Mouse (Mus musculus) heart, postnatal 10 days (tissue): Measurements from ENCODE around the gene Foxp2. TPM values are rescaled to one million over a fixed set of nuclear protein-coding genes. Genes with fewer than 3 reads are reported as not detected.

Experiments used
- DNase-seq, 2 experiments: peaks; one replicate each; pipeline ENCODE4 v3.0.0; 2021
- intact Hi-C: fragments of 180-260 bp; cut with DNase I; formaldehyde crosslinking; loops from one replicate; pipeline ENCODE4 v1.15.1; 2025
- total RNA-seq, 2 experiments: library from RNA; stranded (reverse); gene quantifications; 2 replicates each; pipeline ENCODE4 v1.2.3; 2021

The Foxp2 gene
- total RNA-seq, 2 experiments from 2014 or later = 3.3 TPM

DNA sequence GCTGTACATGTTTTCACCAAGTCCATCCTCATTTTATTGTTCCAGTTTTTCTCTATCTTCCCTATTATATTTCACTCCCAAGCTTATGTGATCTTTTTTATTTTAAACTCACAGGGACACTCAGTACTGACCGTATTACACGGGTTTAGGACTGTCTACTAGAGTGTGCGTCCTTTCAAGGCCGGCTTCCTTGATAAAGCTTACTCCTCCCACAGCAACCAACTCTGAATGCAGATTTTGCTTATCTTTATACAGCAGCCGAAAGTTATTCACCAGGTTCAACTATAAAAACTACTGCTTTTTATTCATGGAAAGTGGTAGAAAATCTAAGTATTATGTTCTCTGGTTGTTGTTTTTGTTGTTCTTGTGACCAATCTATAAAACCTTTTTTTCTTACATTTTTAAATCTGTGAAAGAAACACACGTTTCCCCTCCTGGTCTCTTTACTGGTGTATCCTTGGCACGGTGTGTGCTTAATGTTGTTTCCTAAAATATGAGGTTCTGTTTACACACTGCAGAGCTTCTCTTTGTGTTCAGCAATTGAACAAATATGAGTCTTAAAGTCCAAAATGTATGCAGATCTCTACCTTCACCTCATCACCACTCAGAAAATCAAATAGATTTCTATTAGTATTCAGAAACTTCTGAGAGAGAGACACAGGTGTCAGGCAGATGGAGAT is 128.4 kb downstream of the Foxp2 start:
- intact Hi-C loops = no loop called here
- no peak for DNase-seq

DNA sequence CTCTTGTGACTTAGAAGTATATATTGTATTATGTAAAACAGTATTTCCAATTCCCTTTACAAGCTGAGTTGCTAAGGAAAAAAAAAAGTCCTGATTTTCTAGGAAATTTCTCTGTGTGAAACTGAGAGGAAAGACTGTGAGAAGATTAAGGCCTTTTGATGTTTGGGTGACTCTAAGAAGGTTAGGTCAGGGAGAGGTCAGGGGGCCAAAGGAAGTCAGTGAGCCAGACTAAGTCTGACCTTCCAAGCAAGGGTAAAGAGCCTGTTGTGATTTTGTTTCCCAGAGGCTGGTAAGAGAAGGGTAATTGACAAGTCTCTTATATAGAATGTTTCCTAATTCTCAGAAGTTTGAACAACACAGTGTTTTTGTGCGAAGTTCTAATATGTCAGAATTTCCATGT is 162.1 kb downstream of the Foxp2 start:
- no peak for DNase-seq
- intact Hi-C loops = no loop called here

DNA sequence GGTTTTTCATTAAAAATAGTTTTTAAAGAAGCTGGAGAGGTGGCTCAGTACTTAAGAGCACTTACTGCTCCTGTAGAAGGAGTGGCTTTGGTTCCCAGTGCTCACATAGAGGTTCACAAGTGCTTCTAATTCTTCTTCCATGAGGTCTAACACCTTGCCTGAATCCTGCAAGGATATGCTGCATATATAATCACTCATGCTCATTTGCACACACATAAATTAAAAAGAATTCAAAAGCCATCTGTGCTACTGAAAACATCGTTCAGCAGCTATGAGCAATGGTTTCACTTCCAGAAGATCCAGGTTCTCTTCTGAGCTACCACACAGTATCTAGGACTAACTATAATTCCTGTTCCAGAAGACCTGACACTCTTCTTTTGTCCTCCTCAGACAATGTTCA is 200.4 kb downstream of the Foxp2 start:
- DNase-seq = no peak
- intact Hi-C loops = no loop called here

DNA sequence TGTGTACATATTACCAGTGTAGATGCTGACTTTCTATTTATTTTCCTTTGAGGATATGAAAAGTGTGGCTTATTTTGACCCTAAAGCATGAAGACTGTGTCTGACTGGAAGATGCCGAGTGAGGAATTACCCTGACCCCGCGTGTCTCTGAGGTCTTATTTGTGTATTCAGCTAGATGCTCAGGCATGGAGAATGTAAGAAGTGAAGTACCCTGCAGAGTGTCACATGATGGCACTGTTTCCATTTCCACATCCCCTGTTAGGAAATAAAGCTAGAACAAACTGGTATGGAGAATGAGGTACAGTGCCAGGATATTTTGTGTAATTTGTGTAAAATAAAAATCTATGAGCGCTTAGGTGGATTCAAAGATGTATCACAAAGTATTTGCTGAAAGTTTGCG is 219.8 kb downstream of the Foxp2 start:
- no peak for DNase-seq
- intact Hi-C loops = no loop called here

DNA sequence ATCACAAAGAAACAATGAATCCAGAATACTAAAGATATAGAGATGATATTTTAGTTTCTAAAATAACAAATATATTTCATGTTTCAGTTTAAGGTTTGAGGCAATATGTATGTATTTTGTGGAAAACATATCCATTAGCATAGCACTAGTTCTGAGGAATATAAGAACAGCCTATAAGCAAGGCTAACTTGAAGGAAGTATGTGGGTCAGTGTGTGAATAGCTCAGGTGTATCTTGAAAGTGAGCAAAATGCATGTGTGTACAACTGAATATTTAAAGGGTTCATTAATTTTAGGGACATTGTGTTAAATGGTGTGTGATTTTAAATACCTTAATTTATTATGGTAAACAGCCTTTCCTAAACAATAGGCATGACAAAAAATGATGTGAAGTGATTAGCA is 220.2 kb downstream of the Foxp2 start:
- no peak for DNase-seq
- intact Hi-C loops = no loop called here

DNA sequence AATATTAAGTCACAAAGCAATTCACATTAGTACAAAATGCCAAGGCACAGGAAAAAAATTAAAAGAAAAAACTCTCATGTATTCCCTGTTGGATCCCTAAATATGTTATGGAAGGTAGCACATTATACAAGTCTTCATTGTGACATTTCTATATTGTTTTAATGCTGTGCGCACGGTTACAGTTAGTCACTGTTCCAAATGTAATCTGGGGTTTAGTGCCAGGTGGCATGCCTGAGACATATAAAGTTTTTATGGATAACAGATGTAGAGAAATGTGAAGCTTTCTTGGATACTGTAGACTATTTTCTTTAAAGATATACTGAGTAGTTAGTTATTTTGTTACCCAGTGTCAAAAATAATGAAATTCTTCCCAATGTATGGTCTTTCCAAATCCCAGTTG is 229.0 kb downstream of the Foxp2 start:
- intact Hi-C loops = no loop called here

DNA sequence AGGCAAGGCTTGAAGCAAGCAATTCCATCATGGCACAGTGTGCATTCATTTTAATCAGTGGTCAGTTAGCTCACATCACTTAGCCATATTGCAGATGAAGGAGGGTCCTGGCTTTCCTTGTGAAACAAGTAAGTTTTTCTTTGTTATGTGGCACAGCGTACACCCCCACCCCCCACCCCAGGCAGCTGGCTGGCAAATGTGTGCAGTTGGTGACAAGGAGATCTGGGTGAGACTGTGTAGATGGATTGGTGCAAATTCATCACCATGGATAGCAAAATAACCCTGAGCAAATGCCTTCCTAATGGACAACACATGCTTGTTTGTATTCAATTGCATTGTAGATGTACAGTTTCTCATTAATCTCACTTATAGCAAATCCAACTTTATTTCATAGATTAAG is 240.9 kb downstream of the Foxp2 start:
- intact Hi-C loops = no loop called here
- no peak for DNase-seq

More for the DNA sequence above, 229.0 kb downstream of the Foxp2 start:
- no peak for DNase-seq

DNA sequence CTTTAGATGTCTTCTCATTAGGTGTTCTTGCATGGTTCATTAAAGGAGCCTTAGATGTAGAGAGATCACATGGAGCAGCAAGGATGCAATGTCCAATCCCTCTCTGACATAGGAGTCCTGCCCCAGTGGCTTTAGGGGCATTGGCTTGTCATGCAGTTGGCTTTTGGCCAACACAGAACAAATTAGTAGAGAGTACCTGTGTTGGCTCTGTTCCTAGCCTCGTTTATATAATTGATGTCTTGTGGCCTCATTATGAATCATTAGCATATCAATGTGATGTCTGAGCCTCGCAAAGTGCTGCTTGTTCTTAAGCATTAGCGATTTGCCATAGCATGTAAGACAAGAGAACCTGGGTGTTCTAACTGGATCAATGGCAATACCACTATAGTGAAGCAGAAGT is 250.5 kb downstream of the Foxp2 start:
- DNase-seq = no peak
- intact Hi-C loops = no loop called here

DNA sequence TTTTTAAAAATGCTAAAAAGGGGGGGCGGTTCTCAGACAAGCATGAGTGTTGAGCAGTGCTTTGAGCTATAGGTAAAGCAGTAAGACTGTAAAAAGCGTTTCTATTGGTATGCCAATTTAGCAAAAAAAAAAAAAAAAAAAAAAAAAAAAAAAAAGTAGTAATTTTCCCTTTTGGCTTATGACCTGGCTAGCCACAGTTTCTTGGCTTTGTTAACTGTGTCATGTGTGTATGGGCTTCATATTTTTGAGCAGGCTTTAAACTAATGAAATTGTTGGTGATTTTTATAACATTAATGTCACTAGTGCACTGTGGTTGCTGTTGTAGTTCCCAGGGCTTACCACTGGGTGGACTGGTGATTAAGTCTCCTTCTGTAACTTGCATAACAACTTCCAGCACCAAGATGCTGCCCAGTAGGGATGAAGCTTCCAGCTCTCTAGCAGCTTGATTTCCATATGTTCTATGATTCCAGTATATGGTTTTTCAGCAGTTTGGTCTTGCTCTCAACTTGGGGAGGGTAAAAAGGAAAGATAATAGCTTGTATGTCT is 262.4 kb downstream of the Foxp2 start:
- no peak for DNase-seq
- intact Hi-C loops = no loop called here

DNA sequence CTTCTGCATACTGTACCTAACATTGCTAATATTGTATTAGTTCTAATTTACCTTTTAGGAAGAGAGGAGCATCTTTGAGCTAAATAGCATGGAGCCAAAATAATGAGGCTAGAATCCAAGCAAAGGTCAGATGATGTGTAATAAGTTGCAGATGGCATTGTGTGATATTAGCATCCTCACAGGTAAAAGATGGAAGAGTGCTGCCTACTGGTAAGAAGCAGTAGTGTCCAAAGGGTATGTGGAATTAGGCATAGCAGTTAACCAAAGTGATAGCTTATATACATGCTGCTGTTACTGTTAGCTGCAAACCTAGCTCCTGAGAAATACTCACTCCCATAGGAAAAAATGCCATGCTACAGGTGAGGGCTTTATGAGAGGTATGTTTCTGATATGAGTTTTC is 275.6 kb downstream of the Foxp2 start:
- intact Hi-C loops = no loop called here
- no peak for DNase-seq

DNA sequence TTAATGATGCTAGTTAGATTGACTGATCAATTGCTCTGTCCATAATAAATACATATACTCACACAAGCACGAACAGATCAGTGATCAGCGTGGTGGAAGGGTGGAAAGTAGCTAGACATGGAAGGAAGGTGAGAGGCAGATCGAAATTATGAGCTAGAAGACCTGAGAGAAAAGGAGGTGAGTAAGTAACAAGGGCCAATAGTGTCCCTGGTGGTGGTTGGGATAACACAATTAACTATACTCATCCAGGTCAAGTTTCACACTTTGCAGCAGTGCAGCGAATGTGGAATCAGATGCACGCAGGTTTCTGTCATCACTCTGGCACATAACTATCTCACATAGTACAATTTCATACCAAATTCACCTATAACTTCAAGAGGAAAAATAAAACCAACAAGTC is 291.7 kb downstream of the Foxp2 start:
- DNase-seq = no peak
- intact Hi-C loops = no loop called here

DNA sequence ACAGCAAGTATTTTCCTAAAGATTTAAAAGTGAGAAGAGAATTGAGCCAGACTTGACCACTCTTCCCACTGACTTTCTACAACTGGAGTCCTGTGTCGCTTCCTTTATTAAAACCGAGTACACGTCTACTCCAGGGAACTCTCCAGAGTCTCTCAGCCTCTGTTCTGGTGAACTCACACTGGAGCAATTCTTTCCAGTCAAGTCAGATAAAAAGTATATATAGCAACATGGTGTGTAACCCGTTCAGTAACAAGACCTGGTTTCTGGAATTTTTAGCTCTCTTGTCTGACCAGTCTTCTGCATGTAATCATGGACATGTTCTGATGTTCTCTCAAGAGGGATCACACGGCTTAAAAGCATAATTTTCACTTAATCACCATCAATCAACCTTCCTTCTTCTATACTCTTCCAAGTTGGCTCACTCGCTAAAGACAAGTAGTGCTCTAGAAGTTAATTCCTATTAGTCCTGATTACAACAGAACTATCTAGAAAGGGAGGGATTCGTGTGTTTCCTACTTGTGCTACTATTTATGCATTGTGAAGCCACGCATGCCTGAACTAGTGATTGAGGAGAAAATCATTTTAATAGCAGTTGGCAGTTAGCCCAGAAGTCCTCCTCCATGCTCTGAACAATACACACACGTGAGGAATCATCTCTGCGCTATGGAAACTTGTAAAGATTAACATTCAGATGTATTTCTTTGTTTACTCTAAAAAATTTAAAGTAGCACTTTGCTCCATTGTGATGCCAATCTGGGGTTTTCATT is 341.2 kb downstream of the Foxp2 start:
- peak; percentile 10 to 21 for DNase-seq
- intact Hi-C loops = no loop called here

DNA sequence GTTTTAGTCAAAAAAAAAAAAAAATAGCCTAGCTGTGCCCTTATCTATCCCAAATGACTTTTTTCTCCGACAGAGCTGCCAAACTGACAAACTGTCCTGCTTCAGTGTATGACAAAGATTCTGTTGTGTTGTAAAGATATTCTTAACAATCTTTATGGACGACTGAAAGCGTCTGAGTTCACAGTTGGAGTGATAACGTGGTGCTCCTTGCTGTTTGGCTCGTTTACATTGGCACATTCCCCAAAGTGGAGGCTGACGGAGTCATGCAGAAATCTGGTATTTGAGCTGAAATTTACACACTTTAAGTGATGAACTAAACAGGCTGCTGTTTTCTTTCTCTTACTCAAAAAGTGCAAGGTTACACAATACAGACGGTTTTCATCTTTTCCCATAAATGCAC is 356.2 kb downstream of the Foxp2 start:
- intact Hi-C loops = no loop called here
- DNase-seq = peak; percentile 56 to 65

DNA sequence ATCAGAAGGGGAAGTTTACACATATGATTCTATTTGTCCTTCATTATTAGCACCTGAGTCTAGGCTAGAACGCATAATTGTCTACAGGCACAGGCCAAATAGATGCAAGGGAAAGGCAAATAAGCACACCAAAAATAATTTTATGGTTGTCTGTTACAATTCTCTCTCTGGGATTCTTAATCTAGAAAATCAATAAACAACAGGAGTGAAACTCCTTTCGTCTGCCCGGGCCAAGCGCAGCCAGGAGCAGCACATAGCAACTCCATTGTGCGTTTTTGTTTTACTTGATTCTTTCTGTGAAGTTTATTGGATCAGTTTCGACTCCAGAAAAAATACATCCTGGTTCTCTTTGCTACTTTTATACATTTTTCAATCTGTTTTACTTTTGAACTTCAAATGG is 356.7 kb downstream of the Foxp2 start:
- no peak for DNase-seq
- intact Hi-C loops = no loop called here

DNA sequence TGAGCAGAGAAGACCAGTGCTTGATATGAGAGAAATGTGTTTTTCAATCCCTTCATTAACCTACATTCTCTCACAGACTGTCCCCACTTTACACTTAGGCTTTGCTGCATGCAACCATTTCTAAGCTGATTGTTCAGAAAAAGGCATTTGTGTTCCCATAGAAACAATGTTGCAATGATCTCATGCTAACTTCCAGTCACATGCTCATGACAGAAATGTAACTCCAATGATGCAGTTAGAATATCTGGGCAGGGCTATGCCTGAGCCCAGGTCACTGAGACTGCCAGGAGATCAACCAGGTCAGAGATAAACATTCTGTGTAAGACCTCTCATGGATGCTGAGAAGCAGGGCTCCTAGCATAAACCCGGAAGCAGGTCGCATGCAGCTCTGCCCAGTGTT is 367.0 kb downstream of the Foxp2 start:
- intact Hi-C loops = no loop called here
- no peak for DNase-seq

DNA sequence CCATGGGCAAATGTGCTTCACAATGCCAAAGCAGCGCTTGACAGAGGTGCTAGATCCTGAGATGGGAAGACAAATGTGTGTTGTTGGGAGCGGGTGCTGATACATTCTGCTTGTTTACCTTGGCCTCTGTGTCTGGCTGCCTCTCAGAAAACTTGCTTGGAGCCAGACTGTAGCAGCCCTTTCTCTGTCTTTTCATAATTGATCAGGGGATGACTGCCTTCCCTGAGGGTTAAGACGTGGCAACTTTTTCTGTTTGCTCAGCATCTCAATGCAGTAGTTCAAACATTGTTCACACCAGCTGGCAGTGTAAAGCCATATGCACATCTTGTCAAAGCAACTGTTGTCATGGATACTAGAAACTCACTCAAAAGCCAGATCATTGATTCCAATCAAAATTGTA is 384.1 kb downstream of the Foxp2 start:
- peak; percentile 10 to 25 for DNase-seq

DNA sequence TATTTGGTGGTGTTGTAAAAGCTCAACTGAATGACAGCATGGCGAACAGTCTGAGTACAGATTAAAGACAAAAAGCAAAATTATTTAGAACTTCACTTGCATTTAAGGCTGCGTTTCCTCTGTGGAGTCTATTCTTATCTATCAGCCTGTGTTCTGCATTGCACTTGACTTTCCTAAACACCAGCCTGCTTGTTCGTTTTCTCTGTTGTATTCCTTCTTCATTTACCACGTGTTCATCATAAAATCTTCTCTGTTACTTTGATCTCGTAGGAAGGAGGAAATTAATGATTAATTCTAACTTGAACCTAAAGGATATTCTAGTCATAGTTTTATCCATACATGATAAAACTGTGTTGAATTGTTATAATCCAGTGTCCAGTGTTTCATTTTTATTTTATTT is 392.9 kb downstream of the Foxp2 start:
- intact Hi-C loops = no loop called here
- no peak for DNase-seq

More for the DNA sequence above, 384.1 kb downstream of the Foxp2 start:
- intact Hi-C loops = no loop called here

DNA sequence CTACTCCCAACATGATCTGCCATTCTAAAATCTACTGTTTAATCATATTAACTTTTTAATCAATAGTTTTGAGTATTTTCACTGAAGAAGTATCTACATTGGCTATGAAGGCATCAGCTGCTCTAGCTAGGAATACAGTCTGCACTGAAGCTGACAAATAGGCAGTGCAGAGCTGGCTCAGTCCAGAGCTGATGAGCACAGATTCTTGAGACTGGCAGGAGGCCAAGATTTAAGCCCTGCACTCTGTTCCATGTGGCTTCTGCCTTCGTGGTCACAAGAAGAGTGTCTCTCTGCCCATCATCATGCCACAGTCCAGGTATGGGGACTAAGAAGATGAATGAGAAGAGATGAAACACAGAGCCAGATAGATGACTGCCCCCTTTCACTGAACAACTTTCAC is 398.1 kb downstream of the Foxp2 start:
- intact Hi-C loops = no loop called here
- no peak for DNase-seq

DNA sequence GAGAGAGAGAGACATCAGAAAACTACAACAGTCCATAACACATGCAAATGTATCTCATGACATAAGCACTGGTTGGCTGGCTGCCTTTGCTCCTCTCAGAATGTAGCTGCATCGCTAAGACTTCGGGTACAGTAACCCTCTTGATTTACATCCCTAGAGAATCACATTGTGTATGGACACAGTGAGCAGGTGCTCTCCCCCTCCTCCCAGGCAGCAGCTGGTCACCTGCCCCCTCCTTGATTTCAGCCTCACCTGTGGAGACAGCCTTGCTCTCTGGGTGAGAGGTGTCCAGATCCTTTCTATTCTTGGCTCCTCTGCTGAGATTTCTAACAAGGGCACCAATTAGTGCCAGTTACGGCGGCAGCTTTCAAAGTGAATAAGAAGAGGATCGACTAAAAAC is 409.5 kb downstream of the Foxp2 start:
- intact Hi-C loops = no loop called here
- DNase-seq = no peak

DNA sequence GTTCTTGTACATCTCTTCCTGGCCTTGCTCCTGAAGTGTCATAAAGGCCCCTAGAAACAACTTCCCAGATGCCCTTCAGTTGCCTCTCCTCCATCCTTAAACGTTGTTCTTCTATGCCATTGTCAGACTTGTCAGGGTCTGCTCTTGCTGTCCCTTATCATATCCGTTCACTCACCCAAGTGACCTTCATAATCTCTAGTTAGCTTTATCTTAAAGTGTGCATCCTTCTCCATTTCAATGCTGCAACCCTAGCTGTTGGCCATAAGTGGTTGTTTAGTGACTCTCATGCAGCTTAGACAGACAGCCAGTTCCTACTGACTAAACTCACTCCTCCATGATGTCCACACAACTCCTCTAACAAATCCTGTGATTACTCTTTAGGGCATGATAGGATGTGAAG is 415.8 kb downstream of the Foxp2 start:
- intact Hi-C loops = no loop called here
- DNase-seq = no peak

DNA sequence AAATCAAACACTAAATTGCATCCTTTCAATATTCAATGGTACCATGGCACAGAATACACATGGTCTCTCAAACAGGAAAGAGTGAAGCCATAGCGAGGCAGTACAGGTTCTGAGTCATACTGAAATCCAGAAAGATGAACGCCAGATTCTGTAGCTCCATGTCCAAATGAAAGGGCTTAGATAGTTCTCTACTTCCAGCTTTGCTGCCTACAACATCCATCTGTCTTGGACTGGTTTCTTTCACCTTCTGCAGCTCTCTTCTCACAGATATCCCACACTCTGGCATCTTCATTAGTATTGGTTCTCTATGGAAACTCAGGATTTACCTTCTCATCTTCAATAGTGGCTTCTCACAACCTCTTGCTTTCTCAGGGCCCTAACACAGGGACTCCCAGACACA is 417.2 kb downstream of the Foxp2 start:
- DNase-seq = no peak
- intact Hi-C loops = no loop called here

DNA sequence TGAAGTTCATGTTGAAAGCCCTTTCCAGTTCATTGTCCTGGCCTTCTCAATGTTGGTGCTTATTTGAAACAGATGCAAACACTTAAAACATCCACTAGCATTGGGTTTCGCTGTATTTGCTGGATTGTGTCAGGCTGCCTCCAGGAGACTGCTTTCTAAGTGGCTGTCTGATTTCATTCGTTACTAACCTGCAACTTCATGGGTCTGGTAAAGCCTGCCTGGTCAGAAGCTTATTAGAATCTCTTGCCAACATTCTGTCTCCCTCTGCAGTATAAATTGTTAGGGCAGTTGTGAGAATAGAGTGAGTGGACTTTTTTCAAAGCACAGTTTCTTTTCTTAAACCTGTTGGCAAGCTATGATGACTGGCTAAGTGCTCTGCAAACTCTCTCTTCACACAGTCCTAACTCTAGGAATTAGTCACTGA is 420.4 kb downstream of the Foxp2 start:
- peak; percentile 25 to 34 for DNase-seq

More for the DNA sequence above, 420.4 kb downstream of the Foxp2 start:
- intact Hi-C loops = no loop called here
